Mouse (Mus musculus) cerebellum, adult 2 months (tissue): ENCODE results near the gene Patl1.

Source experiments
- CTCF ChIP-seq: fragments of 200-500 bp; IDR thresholded peaks from 2 replicates; pipeline ENCODE4 v1.5.1; 2011; ENCODE audit warnings: low read depth, mild to moderate bottlenecking, control low read depth, low read length, moderate library complexity, borderline replicate concordance; ENCODE audit not compliant: insufficient read depth
- POLR2A ChIP-seq: fragments of 200-500 bp; IDR thresholded peaks from 2 replicates; pipeline ENCODE4 v1.6.1; 2011; ENCODE audit warnings: low read length, control low read depth, borderline replicate concordance; ENCODE audit not compliant: insufficient read depth

DNA sequence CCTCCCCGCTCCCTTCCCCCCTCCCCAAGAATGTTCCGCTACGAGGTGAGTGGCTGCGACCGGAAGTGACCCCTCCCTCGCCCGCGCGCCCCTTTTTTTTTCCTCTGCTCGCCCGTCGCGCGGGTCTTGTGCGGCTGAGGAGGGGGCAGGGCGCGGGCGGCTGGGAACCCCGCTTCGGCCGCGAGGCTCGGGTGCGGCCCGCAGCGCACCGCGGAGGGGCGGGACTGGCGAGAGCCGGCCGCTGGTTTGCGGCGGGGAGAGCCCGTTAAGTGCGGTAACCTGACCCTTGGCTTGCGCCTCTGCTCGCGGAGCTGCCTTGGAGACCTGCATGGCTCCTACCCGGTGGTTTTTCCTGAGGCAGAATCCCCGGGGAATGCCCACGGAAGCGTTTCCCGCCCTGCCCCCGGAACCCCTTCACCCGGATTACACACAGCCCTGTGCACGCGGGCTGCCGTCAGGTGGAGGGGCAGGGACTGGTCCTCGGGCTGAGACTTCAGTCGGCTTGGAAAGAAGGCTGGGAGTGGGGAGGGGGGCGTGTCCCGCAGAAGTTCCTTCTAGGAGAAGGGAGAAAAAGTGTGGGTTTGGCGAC lies 428 bp downstream of the Patl1 start:
- no peak for TF ChIP-seq POLR2A
- no peak for TF ChIP-seq CTCF
